Mouse (Mus musculus): ENCODE results near the gene Cd2. TPM values are rescaled to one million over a fixed set of nuclear protein-coding genes. Genes with fewer than 3 reads are reported as not detected.

Cd2 gene
- total RNA-seq (2021), result not detected
- long read RNA-seq, experiment 1, partial matches to known transcripts, result 0 of 1 reads
- long read RNA-seq, experiment 1, other reads (novel, unspliced or antisense), result 0 of 1 reads
- long read RNA-seq, experiment 2, result 0 reads

- no peak for DNase-seq (ENCODE audit: low spot score)
Observed at GRCm38 (mm10) chr3:101287911-101288311, at the start of gene Cd2. Cd2 (minus strand) TSS chr3:101287939.

- DNase-seq (ENCODE audit: low spot score), result no peak
Observed at GRCm38 (mm10) chr3:101328617-101329016, 40.9 kb upstream of the Cd2 start.

GRCm38 (mm10) chr3:101327248-101327647 is 39.5 kb upstream of the Cd2 start:
- no peak for DNase-seq (ENCODE audit: low spot score)

- DNase-seq (ENCODE audit: low spot score), result no peak
Observed at GRCm38 (mm10) chr3:101322437-101322836, 34.7 kb upstream of the Cd2 start.

- no peak for DNase-seq (ENCODE audit: low spot score)
Observed at GRCm38 (mm10) chr3:101320874-101321273, 33.1 kb upstream of the Cd2 start.

DNA sequence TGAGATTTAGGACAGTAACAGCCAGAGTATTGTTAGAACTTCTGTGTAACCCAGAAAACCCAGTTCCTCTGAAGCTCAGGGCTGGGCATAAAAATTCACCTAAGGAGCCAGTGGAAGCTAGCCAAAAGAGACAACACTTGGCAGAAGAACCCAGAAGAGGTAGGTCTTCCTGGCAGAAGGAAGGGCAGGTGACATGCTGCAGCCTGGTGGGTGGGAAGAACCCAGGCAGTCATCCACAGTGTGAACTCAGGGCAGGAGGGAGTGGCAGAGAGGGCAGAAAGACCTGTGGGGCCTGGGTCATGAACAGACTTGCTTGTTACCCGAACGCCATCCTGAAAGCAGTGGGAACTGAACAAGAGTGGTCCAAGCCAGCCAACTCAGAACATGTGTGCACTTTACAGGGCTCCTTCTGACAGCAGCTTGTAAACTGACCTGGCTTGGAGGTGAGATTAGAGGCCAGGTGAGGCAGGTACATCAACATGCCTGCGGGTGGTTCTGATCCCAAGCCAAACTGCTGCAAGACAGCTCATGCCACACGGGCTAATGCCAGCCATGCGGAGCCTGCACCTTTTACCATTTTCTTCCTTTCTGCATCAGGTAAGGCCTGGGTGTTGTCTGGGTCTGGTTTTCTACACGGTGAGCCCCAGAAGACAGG is 30.9 kb upstream of the Cd2 start:
- DNase-seq (ENCODE audit: low spot score), result no peak

- DNase-seq (ENCODE audit: low spot score), result no peak
Observed at GRCm38 (mm10) chr3:101318115-101318514, 30.4 kb upstream of the Cd2 start.

- DNase-seq (ENCODE audit: low spot score), result no peak
Observed at GRCm38 (mm10) chr3:101314954-101315353, 27.2 kb upstream of the Cd2 start.

GRCm38 (mm10) chr3:101313266-101314051 is 25.7 kb upstream of the Cd2 start:
- no peak for DNase-seq (ENCODE audit: low spot score)

GRCm38 (mm10) chr3:101310977-101311376 is 23.2 kb upstream of the Cd2 start:
- DNase-seq (ENCODE audit: low spot score), result no peak

GRCm38 (mm10) chr3:101309626-101310025 is 21.9 kb upstream of the Cd2 start:
- peak; percentile 33 for DNase-seq (ENCODE audit: low spot score)

DNA sequence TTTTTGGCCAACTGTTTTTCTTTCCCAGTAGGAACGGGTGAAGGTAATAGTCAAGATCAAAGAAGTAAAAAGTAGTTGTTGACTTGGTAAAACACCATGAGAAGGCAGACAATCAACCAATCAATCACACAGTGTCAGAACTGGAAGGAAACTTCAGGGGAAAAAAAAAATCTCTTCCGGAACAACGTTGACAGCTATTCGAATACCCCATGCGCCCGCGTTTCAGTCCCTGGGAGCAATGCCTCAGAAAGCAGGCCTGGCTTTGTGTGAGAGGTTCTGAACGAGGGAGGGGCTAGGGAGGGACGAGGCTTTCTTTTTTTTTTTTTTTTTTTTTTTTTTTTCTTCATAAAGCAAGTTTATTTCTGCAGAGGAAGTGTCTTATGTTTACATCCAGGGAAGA is 18.4 kb upstream of the Cd2 start:
- no peak for DNase-seq (ENCODE audit: low spot score)

GRCm38 (mm10) chr3:101305046-101305445 is 17.3 kb upstream of the Cd2 start:
- no peak for DNase-seq (ENCODE audit: low spot score)

GRCm38 (mm10) chr3:101304156-101304555 is 16.4 kb upstream of the Cd2 start:
- DNase-seq (ENCODE audit: low spot score), result peak; percentile 78

DNA sequence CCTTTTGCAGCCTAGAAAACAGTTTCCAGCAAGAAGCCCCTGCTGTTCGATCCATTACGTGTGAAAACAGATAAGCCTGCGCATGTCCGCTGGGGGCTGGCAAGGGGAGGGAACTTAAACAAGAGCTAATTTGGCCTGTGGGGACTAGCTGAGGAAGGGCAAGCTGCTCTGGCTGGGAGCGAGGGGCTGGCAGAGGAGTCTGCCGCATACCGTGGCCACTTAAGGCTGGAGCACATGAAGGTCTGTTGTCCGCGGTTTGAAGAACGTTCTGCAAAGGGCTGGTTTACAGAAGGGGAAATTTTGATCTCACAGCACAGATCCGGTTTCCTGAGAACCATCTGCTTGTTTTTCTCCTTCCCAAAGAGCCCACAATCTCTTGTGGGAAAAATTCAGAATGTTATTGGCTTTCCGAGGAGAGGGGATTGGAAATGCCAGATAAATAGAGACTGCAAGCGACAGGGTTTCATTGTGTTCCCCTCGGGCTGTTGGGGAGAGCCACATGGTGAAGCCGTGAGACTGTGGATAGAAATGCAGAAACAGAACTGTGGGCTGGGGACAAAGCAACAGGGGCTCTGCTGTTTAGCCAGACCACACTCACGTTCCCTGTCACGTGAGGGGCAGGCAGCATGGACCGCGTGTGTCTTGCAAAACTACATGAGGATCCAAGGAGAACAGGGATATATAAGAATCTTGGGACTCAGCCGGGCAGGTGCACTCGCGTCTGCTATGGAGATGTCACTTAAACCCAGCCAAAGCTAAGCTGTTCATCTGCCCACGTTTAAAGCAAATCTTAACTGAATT is 12.7 kb upstream of the Cd2 start:
- DNase-seq (ENCODE audit: low spot score), result peak; percentile 17

DNA sequence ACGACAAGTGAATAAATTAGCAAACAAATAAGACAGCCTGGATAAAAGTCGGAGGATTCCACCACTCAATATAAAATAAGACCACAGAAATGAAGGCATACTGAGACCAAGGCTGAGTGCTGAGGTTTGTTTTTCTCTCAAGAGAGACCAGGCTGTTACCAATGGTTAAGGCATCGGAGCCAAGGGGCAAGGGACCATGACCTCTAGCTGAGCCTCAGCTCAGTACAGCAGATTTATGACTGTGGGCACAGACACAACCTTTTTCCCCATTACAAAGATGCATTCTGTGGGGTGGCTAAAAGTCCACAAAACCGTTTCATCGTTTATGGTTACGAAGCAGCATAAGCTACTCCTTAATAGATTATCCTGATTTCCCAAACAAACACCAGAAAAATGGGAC is 11.9 kb upstream of the Cd2 start:
- DNase-seq (ENCODE audit: low spot score), result no peak

GRCm38 (mm10) chr3:101297221-101297620 is 9.5 kb upstream of the Cd2 start:
- no peak for DNase-seq (ENCODE audit: low spot score)

GRCm38 (mm10) chr3:101295931-101296820 is 8.4 kb upstream of the Cd2 start:
- DNase-seq (ENCODE audit: low spot score), result no peak

- peak; percentile 92 for DNase-seq (ENCODE audit: low spot score)
Observed at GRCm38 (mm10) chr3:101295366-101295867, 7.7 kb upstream of the Cd2 start.

DNA sequence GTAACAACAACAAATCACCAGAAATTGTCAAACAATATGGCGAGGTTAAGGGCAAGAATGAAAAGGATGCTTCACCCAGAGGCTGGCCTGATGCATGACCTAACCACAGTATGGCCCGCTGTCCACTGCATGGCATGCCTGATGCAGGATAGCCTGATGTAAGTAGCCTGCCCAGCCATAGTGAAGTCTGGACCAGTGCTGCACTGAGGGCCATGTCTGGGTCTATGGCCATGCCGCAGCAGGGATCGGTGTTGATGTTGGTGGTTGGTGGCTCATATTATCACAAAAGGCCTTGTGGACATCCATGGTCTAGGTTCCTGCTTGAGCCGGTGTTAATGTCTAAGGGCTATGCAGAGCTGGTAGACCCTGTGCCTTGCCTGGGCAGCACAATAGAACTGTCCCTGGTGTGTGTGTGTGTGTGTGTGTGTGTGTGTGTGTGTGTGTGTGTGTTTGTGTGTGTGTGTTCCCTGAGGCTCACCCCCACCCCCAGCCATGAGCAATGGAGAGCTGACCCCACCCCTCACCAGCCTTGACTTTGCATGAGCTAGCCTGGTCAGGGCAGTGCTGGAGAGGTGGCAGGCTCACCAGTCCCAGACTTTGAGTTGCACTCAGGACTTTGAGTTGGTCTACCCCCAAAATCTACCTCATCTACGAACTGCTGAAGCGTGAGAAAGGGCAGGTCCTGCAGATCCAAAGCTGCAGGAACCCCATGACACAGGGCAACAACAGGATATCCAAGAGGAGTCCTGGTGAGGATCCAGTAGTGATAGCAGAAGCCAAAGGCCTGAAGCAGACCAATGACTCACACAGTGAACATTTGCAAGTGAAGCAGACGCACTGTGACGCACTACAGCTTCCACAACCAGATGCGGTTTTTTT is 7.0 kb upstream of the Cd2 start:
- DNase-seq (ENCODE audit: low spot score), result peak; percentile 67

Data from gastrocnemius, adult 18-20 months (tissue).